Mouse (Mus musculus): ENCODE results near the gene Auts2.
"Not testable (repeated sequence)": the region's sequence is repeated elsewhere in the genome, so short reads cannot be mapped to it uniquely, and the experiment has no call there.

The Auts2 gene

GRCm38 (mm10) chr5:132543118-132544071, at the start of gene Auts2:
TSS of gene Auts2 (minus strand) at chr5:132543344.
- DNase-seq (ENCODE audit: low spot score in 2 of 2), result peak; percentile 74 to 78

GRCm38 (mm10) chr5:132591721-132592695, 48.9 kb upstream of the Auts2 start:
- DNase-seq (ENCODE audit: low spot score in 2 of 2), result no peak

DNA sequence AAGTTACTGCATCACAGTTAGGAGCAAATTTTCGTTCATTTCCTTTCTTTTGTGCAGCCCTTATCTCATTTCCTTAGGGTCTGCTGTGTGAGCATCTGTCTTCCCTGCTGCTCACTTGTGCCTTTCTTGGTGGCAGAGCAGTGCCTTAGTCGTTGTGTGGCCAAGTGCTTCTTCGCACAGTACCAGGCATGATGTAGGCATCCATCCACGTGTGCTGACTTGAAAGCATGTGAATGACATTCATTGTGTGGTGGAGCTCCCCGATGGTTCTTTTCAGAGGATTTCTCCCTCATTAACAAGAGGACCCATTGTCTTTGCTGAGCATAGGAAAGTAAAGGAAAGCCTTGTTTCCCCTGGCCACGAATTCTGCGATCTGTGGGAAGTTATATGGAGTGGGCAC, 36.6 kb upstream of the Auts2 start:
- DNase-seq (ENCODE audit: low spot score in 2 of 2), result no peak

- not testable (repeated sequence) for DNase-seq (ENCODE audit: low spot score in 2 of 2)
These were observed 17.6 kb upstream of the Auts2 start for GRCm38 (mm10) chr5:132560771-132561170.

GRCm38 (mm10) chr5:132545761-132546160, 2.6 kb upstream of the Auts2 start:
- no peak for DNase-seq (ENCODE audit: low spot score in 2 of 2)

DNA sequence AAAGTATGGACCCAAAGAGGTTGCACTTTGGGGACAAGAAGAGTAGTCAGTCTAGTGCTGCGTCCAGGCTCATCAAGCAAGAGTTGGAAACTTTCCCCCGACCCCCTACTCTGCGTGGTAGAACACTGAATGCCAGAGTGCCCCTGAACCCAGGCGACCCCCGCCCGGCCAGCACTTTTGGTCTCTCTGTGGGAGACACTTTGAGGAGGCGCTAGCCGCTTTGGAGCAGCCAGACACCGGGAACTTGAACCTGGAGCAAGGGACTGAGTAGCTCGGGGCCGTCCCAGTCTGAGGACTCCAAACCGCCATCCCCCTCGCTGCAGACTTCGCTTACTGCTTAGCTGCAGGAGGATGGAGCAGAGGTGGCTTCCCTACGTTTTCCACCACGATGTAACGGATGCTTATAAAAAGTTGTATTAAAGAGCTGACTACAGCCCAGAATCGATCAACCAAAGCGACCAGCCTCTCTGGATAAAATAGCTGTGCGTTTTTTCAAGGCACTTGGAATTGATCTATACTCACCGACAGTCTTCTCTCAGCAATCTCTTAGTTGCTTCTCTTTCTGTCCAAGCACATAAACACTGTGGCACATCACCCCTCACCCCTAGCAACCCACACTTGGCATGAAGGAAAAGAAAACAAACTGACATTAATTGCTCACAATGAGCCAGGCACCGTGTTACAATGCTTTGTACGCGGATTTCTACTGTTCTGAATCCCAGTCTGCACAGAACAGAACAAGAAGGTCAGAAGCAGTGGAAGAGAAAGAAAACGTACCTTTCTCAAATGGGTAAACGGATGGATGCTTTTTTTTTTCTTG, 1.2 kb upstream of the Auts2 start:
- no peak for DNase-seq (ENCODE audit: low spot score in 2 of 2)

- DNase-seq (ENCODE audit: low spot score in 2 of 2), result peak in 1 of 2 experiments; percentile 26
These were observed 643 bp downstream of the Auts2 start for GRCm38 (mm10) chr5:132542381-132543020.

- no peak for DNase-seq (ENCODE audit: low spot score in 2 of 2)
These were observed 1.2 kb downstream of the Auts2 start for GRCm38 (mm10) chr5:132541951-132542350.

DNA sequence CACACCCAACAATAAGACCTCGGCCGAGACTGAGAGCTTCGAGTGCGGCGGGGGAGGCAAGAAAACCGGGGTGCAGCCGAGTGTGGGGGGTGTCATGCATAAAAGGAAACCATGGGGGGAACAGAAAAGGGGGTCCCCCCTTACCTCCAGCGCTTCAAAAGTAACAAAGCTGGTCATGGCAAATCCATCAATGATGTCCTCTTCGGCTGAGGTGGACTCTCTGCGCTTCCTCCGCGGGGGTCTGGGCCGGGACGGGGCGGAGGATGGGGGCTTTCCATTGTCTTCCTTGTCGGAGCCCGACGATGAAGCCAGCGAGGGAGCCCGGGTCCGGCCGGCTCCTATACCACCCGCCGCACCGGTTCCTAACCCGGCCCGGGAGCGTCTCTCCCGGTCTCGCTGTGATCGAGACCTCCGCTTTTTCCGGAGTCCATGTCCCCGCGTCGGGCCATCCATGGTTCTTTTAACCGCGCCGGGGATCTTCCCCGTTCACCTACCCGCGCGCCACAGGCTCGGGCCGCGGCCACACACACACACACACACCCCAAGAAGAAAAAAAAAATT, 1.7 kb downstream of the Auts2 start:
- peak in 1 of 2 experiments; percentile 24 for DNase-seq (ENCODE audit: low spot score in 2 of 2)

- peak; percentile 14 to 19 for DNase-seq (ENCODE audit: low spot score in 2 of 2)
These were observed 2.3 kb downstream of the Auts2 start for GRCm38 (mm10) chr5:132540841-132541311.

DNA sequence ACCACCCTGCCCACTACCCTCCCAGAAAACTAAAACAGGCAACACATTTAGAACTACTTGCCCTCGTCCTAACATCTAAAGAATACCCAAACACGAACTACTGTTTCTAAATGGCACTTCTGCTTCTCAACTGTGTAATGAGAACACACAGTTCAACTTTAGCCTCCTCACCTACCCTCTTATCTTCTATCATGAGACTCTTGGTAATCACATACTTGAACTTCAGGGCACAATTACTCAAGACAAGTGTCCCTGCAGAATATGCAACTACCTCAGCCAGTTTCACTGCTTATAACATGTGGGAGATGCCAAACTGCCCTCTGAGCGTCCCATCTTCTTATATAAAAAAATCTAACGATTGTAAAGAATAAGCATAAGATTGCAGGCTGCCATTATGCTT, 5.7 kb downstream of the Auts2 start:
- no peak for DNase-seq (ENCODE audit: low spot score in 2 of 2)

DNA sequence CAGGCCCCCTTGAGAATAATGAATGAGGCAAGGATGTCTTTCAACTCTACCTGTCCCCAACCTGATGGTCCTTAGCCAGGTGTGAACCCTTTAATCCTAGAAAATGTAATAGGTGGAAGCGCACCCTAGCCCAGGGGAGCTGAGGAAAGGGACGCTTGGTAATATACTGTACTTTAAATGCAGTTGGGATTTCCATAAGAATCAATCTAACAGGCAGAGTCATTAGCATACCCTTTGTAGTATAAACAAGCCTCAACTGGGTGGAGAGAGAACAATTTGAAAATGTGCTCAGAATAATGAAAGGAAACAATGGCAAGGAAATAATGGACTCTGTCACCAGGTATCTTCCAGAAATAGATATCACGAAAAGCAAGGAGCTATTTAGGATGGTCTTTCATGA, 16.7 kb downstream of the Auts2 start:
- no peak for DNase-seq (ENCODE audit: low spot score in 2 of 2)

DNA sequence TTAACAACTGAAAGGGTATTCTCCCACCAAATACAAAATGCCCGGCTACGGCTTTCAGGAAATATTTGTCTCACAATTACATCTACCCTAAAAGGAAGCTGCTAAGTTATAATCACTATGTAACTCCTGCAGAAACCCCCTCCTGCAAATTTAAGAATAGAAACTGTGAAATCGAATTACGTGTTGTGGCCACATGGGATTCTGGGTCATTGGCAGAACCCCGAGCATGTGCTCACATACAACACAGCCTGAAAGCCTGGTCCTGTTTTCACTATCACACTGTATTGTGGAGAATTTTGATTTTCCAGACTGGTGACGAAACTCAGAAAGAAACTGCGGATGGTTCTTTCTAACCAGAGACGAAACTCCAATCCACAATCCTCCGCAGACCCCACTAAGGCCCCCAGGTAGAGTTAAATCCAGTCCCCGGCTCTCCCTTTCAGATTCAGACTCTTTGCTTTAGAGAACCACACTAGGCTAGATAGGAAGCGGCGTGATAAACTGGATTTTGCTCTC, 21.7 kb downstream of the Auts2 start:
- DNase-seq (ENCODE audit: low spot score in 2 of 2), result no peak

GRCm38 (mm10) chr5:132517879-132518278, 25.3 kb downstream of the Auts2 start:
- no peak for DNase-seq (ENCODE audit: low spot score in 2 of 2)

DNA sequence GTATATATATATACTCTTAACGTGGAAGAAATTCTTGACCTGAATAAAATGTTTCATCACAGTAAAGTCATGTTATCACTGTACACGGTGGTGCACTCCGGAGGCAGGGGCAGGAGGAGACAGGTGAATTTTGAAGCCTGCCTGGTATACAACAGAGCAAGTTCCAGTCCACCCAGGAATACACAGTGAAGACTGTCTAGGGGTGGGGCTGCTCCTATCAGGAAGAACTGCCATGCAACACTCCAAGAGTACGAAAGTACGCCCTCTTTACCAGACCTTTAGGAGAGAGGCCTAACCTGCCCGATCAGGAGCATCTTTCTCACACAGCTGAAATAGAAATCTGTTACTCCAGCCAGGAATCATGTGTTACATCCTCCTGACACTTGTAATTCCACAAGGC, 28.6 kb downstream of the Auts2 start:
- no peak for DNase-seq (ENCODE audit: low spot score in 2 of 2)

- no peak for DNase-seq (ENCODE audit: low spot score in 2 of 2)
These were observed 29.9 kb downstream of the Auts2 start for GRCm38 (mm10) chr5:132513206-132513605.

- DNase-seq (ENCODE audit: low spot score in 2 of 2), result no peak
These were observed 33.7 kb downstream of the Auts2 start for GRCm38 (mm10) chr5:132509464-132509885.

DNA sequence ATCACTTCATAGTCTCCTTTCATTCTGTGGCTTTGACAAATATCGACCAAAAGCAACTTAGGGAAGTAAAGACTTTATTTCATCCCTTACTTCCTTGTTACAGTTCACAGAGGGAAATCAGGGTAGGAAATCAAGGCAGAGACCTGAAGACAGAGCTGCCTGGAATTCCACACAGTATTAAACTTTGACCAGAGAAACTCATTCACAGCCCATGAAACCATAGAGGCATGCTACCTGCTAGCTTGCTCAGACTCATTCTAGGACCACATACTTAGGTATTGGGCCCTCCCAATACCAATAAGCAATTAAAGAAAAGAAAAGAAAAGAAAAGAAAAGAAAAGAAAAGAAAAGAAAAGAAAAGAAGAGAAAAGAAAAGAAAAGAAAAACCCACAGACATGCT, 38.3 kb downstream of the Auts2 start:
- no peak for DNase-seq (ENCODE audit: low spot score in 2 of 2)

DNA sequence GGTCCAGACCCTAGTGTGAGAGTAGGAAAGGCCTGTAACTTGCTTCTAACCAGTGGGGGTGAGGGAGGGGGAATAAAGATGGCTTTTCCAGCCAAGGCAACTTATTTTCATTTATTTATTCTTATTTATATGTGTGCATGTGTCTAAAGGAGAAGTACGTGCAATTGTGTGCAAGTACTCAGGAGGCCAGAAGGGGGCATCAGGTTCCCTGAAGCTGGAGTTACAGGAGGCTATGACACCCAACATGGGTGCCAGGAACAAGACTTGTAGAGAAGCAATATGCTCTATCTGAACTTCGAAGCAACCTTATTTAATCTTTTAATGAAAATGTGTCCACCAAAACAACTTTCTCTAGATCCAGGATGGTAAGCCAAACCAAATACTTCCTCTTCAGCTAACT, 39.7 kb downstream of the Auts2 start:
- no peak for DNase-seq (ENCODE audit: low spot score in 2 of 2)

- DNase-seq (ENCODE audit: low spot score in 2 of 2), result no peak
These were observed 41.1 kb downstream of the Auts2 start for GRCm38 (mm10) chr5:132502036-132502435.

Measured in frontal cortex, postnatal 14 days (tissue).